In the genomic region with DNA sequence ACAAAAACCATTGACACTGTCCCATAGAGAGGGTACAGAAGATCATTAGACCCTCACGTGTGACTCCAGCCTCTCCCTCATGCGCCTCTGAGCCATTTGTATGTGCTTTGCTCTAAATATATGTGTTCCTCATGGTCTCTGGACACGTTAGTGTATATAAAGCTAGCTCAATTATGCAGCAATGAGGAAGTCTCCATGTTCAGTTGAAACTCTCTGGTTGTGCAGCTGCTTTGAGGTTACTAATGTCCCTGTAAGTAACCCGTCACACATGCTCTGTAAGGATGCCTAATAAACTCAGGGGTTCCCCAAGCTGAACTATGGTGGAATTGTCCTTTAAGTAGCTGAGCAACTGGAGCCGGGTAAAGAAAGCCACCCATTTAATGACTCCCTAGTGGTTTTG, we compare ENCODE assay signal across 16 mouse cellular contexts.
DNase-seq lines count a peak whose midpoint lies in the region; ATAC-seq and TF ChIP-seq lines count a peak whose summit lies in the region.
"Had no signal": no experiment of that assay in that cellular context is flagged by ENCODE, and none has a peak within 500 bp of the region (broad histone marks: within the 10 kb centered on the region; RNA-seq: fewer than 3 reads in every experiment).

No protein-coding gene starts in this region.

- ATAC-seq in kidney, embryonic 15.5 days (replicated peaks; ENCODE audit: low FRiP score): 0 out of 2 replicates have a peak, but pooled peaks have one; percentile 15
- ATAC-seq in forebrain, embryonic 12.5 days (ENCODE audit: low FRiP score): no peak; the same call in 1 of the 2 replicates
- no peak for ATAC-seq in hindbrain, embryonic 13.5 days (ENCODE audit: low FRiP score)
- no peak for ATAC-seq in neural tube, embryonic 12.5 days (ENCODE audit: low FRiP score, low read depth)

- H3K4me3 ChIP-seq in kidney, embryonic 15.5 days (replicated peaks): no peak overlapping the region
- no peak overlapping the region for H3K4me3 ChIP-seq in kidney, adult 2 months (ENCODE audit: insufficient read depth, low read depth, low read length)
- H3K4me3 ChIP-seq in forebrain, embryonic 12.5 days (replicated peaks): no peak overlapping the region
- H3K4me3 ChIP-seq in hindbrain, embryonic 13.5 days: no peak overlapping the region
- H3K4me3 ChIP-seq in neural tube, embryonic 12.5 days: no peak overlapping the region
- H3K4me3 ChIP-seq: erythroblast, embryonic 14.5 days; heart, embryonic 10.5 days; limb, embryonic 10.5 days had no signal

- no peak overlapping the region for H3K9ac ChIP-seq in kidney, embryonic 15.5 days
- no peak overlapping the region for H3K9ac ChIP-seq in forebrain, embryonic 12.5 days
- no peak overlapping the region for H3K9ac ChIP-seq in hindbrain, embryonic 13.5 days
- no peak overlapping the region for H3K9ac ChIP-seq in neural tube, embryonic 12.5 days

- no peak overlapping the region for H3K4me2 ChIP-seq in kidney, embryonic 15.5 days
- H3K4me2 ChIP-seq in forebrain, embryonic 12.5 days: no peak overlapping the region
- H3K4me2 ChIP-seq in hindbrain, embryonic 13.5 days: no peak overlapping the region
- H3K4me2 ChIP-seq in neural tube, embryonic 12.5 days (replicated peaks): no peak overlapping the region

- TF ChIP-seq CTCF in kidney, adult 2 months (conservative IDR thresholded peaks at IDR 0.05; ENCODE audit: insufficient read depth, insufficient read length, low read depth, low read length): no peak

- 67% methylated on average over 5 of the region's 5 CpGs for WGBS in kidney, embryonic 15.5 days
- WGBS in kidney, adult 2 months: 86% methylated on average over 5 of the region's 5 CpGs
- 48% methylated on average over 5 of the region's 5 CpGs for WGBS in forebrain, embryonic 12.5 days
- WGBS in hindbrain, embryonic 13.5 days: 51% methylated on average over 5 of the region's 5 CpGs
- 45% methylated on average over 5 of the region's 5 CpGs for WGBS in neural tube, embryonic 12.5 days

- H3K9me3 ChIP-seq in kidney, embryonic 15.5 days (replicated peaks): no peaks in the 10 kb centered on the region
- H3K9me3 ChIP-seq in forebrain, embryonic 12.5 days: no peaks in the 10 kb centered on the region
- H3K9me3 ChIP-seq in hindbrain, embryonic 13.5 days: no peaks in the 10 kb centered on the region
- no peaks in the 10 kb centered on the region for H3K9me3 ChIP-seq in neural tube, embryonic 12.5 days
- H3K9me3 ChIP-seq: heart, embryonic 10.5 days; limb, embryonic 10.5 days had no signal

- peaks cover 14% of the 10 kb centered on the region; the same call in 1 of the 2 replicates for H3K27me3 ChIP-seq in kidney, embryonic 15.5 days
- no peaks in the 10 kb centered on the region for H3K27me3 ChIP-seq in kidney, adult 2 months (replicated peaks; ENCODE audit: control insufficient read depth, insufficient read depth, low read length)
- peaks cover 22% of the 10 kb centered on the region for H3K27me3 ChIP-seq in forebrain, embryonic 12.5 days
- peaks cover 10% of the 10 kb centered on the region; the same call in 1 of the 2 replicates for H3K27me3 ChIP-seq in hindbrain, embryonic 13.5 days
- no peaks in the 10 kb centered on the region for H3K27me3 ChIP-seq in neural tube, embryonic 12.5 days (replicated peaks)

- peaks cover 10% of the 10 kb centered on the region for H3K4me1 ChIP-seq in kidney, embryonic 15.5 days
- H3K4me1 ChIP-seq in kidney, adult 2 months (ENCODE audit: control insufficient read depth, insufficient read depth, low read length): no peaks in the 10 kb centered on the region
- peaks cover 17% of the 10 kb centered on the region for H3K4me1 ChIP-seq in forebrain, embryonic 12.5 days
- peaks cover 20% of the 10 kb centered on the region for H3K4me1 ChIP-seq in hindbrain, embryonic 13.5 days (replicated peaks)
- H3K4me1 ChIP-seq in neural tube, embryonic 12.5 days: peaks cover 11% of the 10 kb centered on the region; the same call in 1 of the 2 replicates

- no peak for TF ChIP-seq POLR2A in kidney, adult 2 months (IDR thresholded peaks at IDR 0.05; ENCODE audit: low read depth, low read length)

- H3K36me3 ChIP-seq in kidney, embryonic 15.5 days: no peaks in the 10 kb centered on the region
- H3K36me3 ChIP-seq in kidney, adult 2 months (ENCODE audit: control insufficient read depth, insufficient read depth, low read length): no peaks in the 10 kb centered on the region
- H3K36me3 ChIP-seq in forebrain, embryonic 12.5 days (replicated peaks): no peaks in the 10 kb centered on the region
- H3K36me3 ChIP-seq in hindbrain, embryonic 13.5 days: no peaks in the 10 kb centered on the region
- H3K36me3 ChIP-seq in neural tube, embryonic 12.5 days: no peaks in the 10 kb centered on the region
- H3K36me3 ChIP-seq: heart, embryonic 10.5 days; limb, embryonic 10.5 days had no signal

- no peak for DNase-seq in kidney, adult 2 months
- DNase-seq in thymus, postnatal 14 days: no peak
- DNase-seq in cerebellum, adult 8-10 months: no peak
- no peak for DNase-seq in heart, adult 9 months (ENCODE audit: low spot score in 2 of 2)
- DNase-seq: adrenal gland, postnatal 14 days; cerebellum, adult 11-12 months; heart, postnatal 4 days; layer of hippocampus, adult 9-11 months; right cerebral cortex, postnatal 25 days had no signal

- H3K27ac ChIP-seq in kidney, embryonic 15.5 days: no peak overlapping the region
- no peak overlapping the region for H3K27ac ChIP-seq in kidney, adult 2 months (ENCODE audit: insufficient read depth, low read depth, low read length)
- H3K27ac ChIP-seq in forebrain, embryonic 12.5 days: peak overlapping the region; percentile 91
- peak overlapping the region; percentile 88 for H3K27ac ChIP-seq in hindbrain, embryonic 13.5 days
- H3K27ac ChIP-seq in neural tube, embryonic 12.5 days: peak overlapping the region; percentile 57; the same call in 1 of the 2 replicates
- H3K27ac ChIP-seq: heart, embryonic 10.5 days; limb, embryonic 10.5 days had no signal

Comparison
In these comparisons a context has a peak if more than half of its experiments do, and no peak if none do; other contexts are left out.
1. H3K27ac ChIP-seq: peak in forebrain, embryonic 12.5 days (single experiment), hindbrain, embryonic 13.5 days (single experiment) and neural tube, embryonic 12.5 days (single experiment); none in kidney, embryonic 15.5 days (single experiment) and kidney, adult 2 months (single experiment).